ENCODE assay signal across 8 mouse cellular contexts in the genomic region with DNA sequence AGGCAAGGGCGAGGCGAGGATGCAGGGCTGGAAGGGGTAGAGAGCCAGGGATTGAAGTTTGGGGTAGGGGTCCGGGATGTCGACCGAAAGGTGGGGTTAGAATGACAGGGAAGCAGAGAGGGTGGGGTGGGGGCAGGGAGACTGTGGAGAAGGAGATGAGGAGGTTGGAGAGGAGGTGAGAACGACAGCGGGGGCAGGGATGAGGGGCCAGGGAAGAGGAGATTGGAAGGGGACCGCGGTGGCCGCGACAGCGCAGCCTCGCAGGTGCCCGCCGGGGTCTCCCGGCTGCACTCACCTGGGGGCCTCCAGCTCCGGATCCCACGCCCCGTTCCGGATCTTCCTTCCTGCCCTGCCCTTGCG. TPM values are rescaled to one million over a fixed set of nuclear protein-coding genes. Genes with fewer than 3 reads are reported as not detected.
DNase-seq lines count a peak whose midpoint lies in the region; ATAC-seq lines count a peak whose summit lies in the region.

No protein-coding gene starts in this region.

- no peak; the same call in 1 of the 2 replicates for ATAC-seq in heart, embryonic 14.5 days (ENCODE audit: insufficient number of reproducible peaks, insufficient read depth, low FRiP score, low read depth)
- ATAC-seq in forebrain, embryonic 15.5 days (replicated peaks): no peak; the same call in none of the 2 replicates
- ATAC-seq in liver, embryonic 16.5 days (ENCODE audit: low read depth): no peak

- DNase-seq in heart, postnatal 4 days: no peak
- peak; percentile 18 for DNase-seq in ES-CJ7 (ENCODE audit: low read depth, low spot score)
- DNase-seq in adrenal gland, adult 2 months: no peak
- DNase-seq in gastrocnemius, postnatal 25 days: no peak
- no peak for DNase-seq in layer of hippocampus, adult 9-10 months (ENCODE audit: low spot score)

- H3K36me3 ChIP-seq in heart, embryonic 14.5 days (ENCODE audit: control insufficient read depth, insufficient read depth, low read length): no peaks in the 10 kb centered on the region
- H3K36me3 ChIP-seq in forebrain, embryonic 15.5 days: no peaks in the 10 kb centered on the region
- no peaks in the 10 kb centered on the region for H3K36me3 ChIP-seq in liver, embryonic 16.5 days (ENCODE audit: control insufficient read depth, insufficient read depth)

- peaks cover 17% of the 10 kb centered on the region for H3K27me3 ChIP-seq in heart, embryonic 14.5 days (ENCODE audit: control insufficient read depth, insufficient read depth, low read length)
- no peaks in the 10 kb centered on the region for H3K27me3 ChIP-seq in forebrain, embryonic 15.5 days
- peaks cover 40% of the 10 kb centered on the region for H3K27me3 ChIP-seq in liver, embryonic 16.5 days (ENCODE audit: control insufficient read depth, insufficient read depth, low read depth, low read length)

- H3K9me3 ChIP-seq in heart, embryonic 14.5 days (ENCODE audit: control insufficient read depth, low read length): peaks cover 3% of the 10 kb centered on the region; the same call in 1 of the 2 replicates
- H3K9me3 ChIP-seq in forebrain, embryonic 15.5 days: 0 out of 2 replicates have a peak, but pooled peaks cover under 1% of the 10 kb centered on the region
- H3K9me3 ChIP-seq in liver, embryonic 16.5 days (replicated peaks; ENCODE audit: control insufficient read depth, low read length): no peaks in the 10 kb centered on the region

- H3K9ac ChIP-seq in heart, embryonic 14.5 days (ENCODE audit: low read length): peak overlapping the region; percentile 59
- peak overlapping the region; percentile 68 for H3K9ac ChIP-seq in forebrain, embryonic 15.5 days (replicated peaks)
- no peak overlapping the region for H3K9ac ChIP-seq in liver, embryonic 16.5 days (ENCODE audit: low read depth, low read length)

- WGBS in heart, embryonic 14.5 days: under 1% methylated on average over 20 of the region's 21 CpGs
- 0% methylated on average over 21 of the region's 21 CpGs for WGBS in forebrain, embryonic 15.5 days
- WGBS in liver, embryonic 16.5 days (ENCODE audit: insufficient replicate concordance): 3% methylated on average over 20 of the region's 21 CpGs

- H3K27ac ChIP-seq in heart, embryonic 14.5 days (replicated peaks in 1 of 2; ENCODE audit: control insufficient read depth in 1 of 2, insufficient read depth in 1 of 2, low read depth in 2 of 2, low read length in 2 of 2): no peak overlapping the region
- 0 out of 2 replicates have a peak overlapping the region, but pooled peaks have one; percentile 57 for H3K27ac ChIP-seq in forebrain, embryonic 15.5 days (replicated peaks)
- no peak overlapping the region for H3K27ac ChIP-seq in liver, embryonic 16.5 days (ENCODE audit: low read length)

- H3K4me2 ChIP-seq in heart, embryonic 14.5 days (ENCODE audit: low read length): peak overlapping the region; percentile 87
- peak overlapping the region; percentile 88 for H3K4me2 ChIP-seq in forebrain, embryonic 15.5 days (replicated peaks)
- H3K4me2 ChIP-seq in liver, embryonic 16.5 days (ENCODE audit: low read depth, low read length): peak overlapping the region; percentile 63

- H3K4me1 ChIP-seq in heart, embryonic 14.5 days (ENCODE audit: control insufficient read depth in 2 of 2, insufficient read depth in 2 of 2, low read length in 2 of 2): peaks cover 6 to 7% of the 10 kb centered on the region in 2 experiments
- peaks cover 24% of the 10 kb centered on the region for H3K4me1 ChIP-seq in forebrain, embryonic 15.5 days
- H3K4me1 ChIP-seq in liver, embryonic 16.5 days (ENCODE audit: control insufficient read depth, low read depth, low read length): no peaks in the 10 kb centered on the region

- peak overlapping the region; percentile 84 to 90 for H3K4me3 ChIP-seq in heart, embryonic 14.5 days (ENCODE audit: control insufficient read depth in 1 of 2, insufficient read depth in 1 of 2, low read depth in 1 of 2, low read length in 2 of 2)
- peak overlapping the region; percentile 89 for H3K4me3 ChIP-seq in forebrain, embryonic 15.5 days
- peak overlapping the region; percentile 65 for H3K4me3 ChIP-seq in liver, embryonic 16.5 days (ENCODE audit: low read depth, low read length)

RNA-seq across cellular contexts. Expression of gene Nphp4, which starts 0.6 kb away (rescaled TPM):
- 1.1 and 1.5 TPM in 2 replicates for polyA plus RNA-seq in heart, embryonic 14.5 days (2014; fragmentation: Nextera tagmentation; extraction: Ambion mirVana)
- total RNA-seq in heart, postnatal 4 days (2021): 1 to 10 TPM; 1.5 to 2.6 TPM
- polyA plus RNA-seq in forebrain, embryonic 15.5 days (2015; fragmentation: Nextera tagmentation; extraction: Ambion mirVana): 5.0 and 5.5 TPM in 2 replicates
- polyA plus RNA-seq in liver, embryonic 16.5 days (2015; fragmentation: Nextera tagmentation; extraction: Ambion mirVana): 0.15 and 0.18 TPM in 2 replicates
- total RNA-seq in adrenal gland, adult 2 months (2021): 1 to 10 TPM; 3.8 to 5.0 TPM
- 3.4 and 4.7 TPM in 2 replicates for polyA plus RNA-seq in adrenal gland, adult 2 months (2012; rRNA removed)
- under 1 TPM; 0.67 to 0.94 TPM for total RNA-seq in gastrocnemius, postnatal 25 days (2021)

RNA-seq across cellular contexts. Expression of gene Kcnab2, which starts 0.6 kb away (rescaled TPM):
- polyA plus RNA-seq in heart, embryonic 14.5 days (2014; fragmentation: Nextera tagmentation; extraction: Ambion mirVana): 2.6 and 2.7 TPM in 2 replicates
- total RNA-seq in heart, postnatal 4 days (2021): 1 to 10 TPM; 2.3 to 2.4 TPM
- polyA plus RNA-seq in forebrain, embryonic 15.5 days (2015; fragmentation: Nextera tagmentation; extraction: Ambion mirVana): 14.4 and 17.2 TPM in 2 replicates
- polyA plus RNA-seq in liver, embryonic 16.5 days (2015; fragmentation: Nextera tagmentation; extraction: Ambion mirVana): 7.8 and 8.5 TPM in 2 replicates
- 1 to 10 TPM; 5.9 to 7.9 TPM for total RNA-seq in adrenal gland, adult 2 months (2021)
- 3.2 and 3.6 TPM in 2 replicates for polyA plus RNA-seq in adrenal gland, adult 2 months (2012; rRNA removed)
- 1 to 10 TPM; 2.2 to 2.8 TPM for total RNA-seq in gastrocnemius, postnatal 25 days (2021)
